Mouse (Mus musculus): ENCODE data around the gene Zbtb34. TPM values are rescaled to one million over a fixed set of nuclear protein-coding genes. Genes with fewer than 3 reads are reported as not detected.

Zbtb34 gene
- total RNA-seq, 4 experiments from 2014 or later: 6.9 to 12.1 (median 8.7) TPM

Small RNA genes lying within 50 kb of the gene (microRNA-seq; reads per million reads assigned to microRNA genes)
- 0 reads per million in 2 experiments for gene Gm25998

Other genes with a start within 250 kb of the Zbtb34 start
- gene Angptl2, start 215.3 kb downstream of the Zbtb34 start, total RNA-seq (2022): 10 to 100 TPM; 29.3 to 53.9 (median 37.0) TPM
- 10 to 100 TPM in 1 of 4 experiments, 1 to 10 TPM in 3; 4.2 to 12.7 (median 8.0) TPM for gene Ralgps1, start 59.8 kb downstream of the Zbtb34 start, total RNA-seq (2022)
- 10 to 100 TPM; 18.1 to 24.5 (median 22.5) TPM for gene Zbtb43, start 37.2 kb upstream of the Zbtb34 start, total RNA-seq (2022)
- gene Lmx1b, start 209.2 kb upstream of the Zbtb34 start, total RNA-seq (2022): under 1 TPM in 1 of 4 experiments, not detected in 3; 0.17 TPM